Mouse (Mus musculus) T-cell, adult 66 days (primary cell): ENCODE data around the gene Arhgef7. TPM values are rescaled to one million over a fixed set of nuclear protein-coding genes. Genes with fewer than 3 reads are reported as not detected.

Source experiments
- total RNA-seq, 2 experiments: library from RNA; stranded (reverse); gene quantifications; 3 replicates in 1 of 2; 4 replicates in 1 of 2; pipeline ENCODE4 v1.2.4; 2023

The Arhgef7 gene
- 10 to 100 TPM; 55.0 to 69.6 TPM for total RNA-seq

DNA sequence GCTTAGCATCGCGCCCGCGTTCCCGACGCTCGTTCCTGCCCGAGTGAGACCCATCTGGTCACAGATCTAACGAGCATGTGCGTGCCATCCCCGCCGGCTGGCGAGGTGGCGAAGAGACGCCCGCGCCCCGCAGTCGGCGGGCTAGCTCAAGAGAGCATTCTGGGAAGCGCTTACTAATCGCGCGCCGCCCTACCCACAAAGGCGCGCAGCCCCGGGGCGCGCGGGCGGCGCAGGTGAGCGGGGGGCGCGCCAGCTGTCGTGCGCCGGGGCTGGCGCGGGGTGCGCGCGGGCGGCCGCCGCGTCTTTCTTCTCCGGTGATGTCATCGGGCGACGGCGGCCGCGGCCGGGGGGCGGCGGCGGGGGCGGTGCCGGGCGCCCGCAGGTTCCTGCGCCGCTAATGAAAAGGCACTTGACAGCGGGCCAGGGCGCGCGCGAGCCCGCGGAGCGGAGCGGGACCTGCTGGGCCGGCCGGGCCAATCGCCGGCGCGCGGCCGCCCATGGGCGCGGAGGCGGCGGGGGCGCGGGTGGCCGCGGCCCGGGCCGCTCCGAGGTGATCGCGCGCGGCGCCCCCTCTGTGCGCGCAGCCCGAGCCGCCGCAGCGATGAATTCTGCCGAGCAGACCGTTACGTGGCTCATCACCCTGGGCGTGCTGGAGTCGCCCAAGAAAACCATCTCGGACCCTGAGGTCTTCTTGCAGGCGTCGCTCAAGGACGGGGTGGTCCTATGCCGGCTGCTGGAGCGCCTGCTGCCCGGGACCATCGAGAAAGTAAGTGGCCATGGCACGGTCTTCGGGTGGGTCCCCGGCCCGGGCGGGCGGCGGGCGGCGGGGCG, at the start of gene Arhgef7:
Gene Arhgef7 (plus strand): TSS at position 71 of the 831 bp plus-strand sequence.

GRCm38 (mm10) chr8:11701033-11701362, 26.5 kb upstream of the Arhgef7 start, which contains the start of gene 1700016D06Rik:
Gene 1700016D06Rik, minus strand, starts transcription at chr8:11701063.

GRCm38 (mm10) chr8:11840174-11840573, 112.7 kb downstream of the Arhgef7 start, which contains the start of gene Tex29:
Gene Tex29, plus strand, starts transcription at chr8:11840474.

Other genes starting within 250 kb of the Arhgef7 start
- 1 to 10 TPM; 6.6 to 7.4 TPM for gene Rab20, start 249.0 kb upstream of the Arhgef7 start, total RNA-seq
- gene Naxd, start 230.2 kb upstream of the Arhgef7 start, total RNA-seq, result 10 to 100 TPM; 39.7 to 41.7 TPM
- 10 to 100 TPM; 35.4 to 36.4 TPM for gene Cars2, start 176.9 kb upstream of the Arhgef7 start, total RNA-seq
- 10 to 100 TPM; 62.8 to 69.1 TPM for gene Ing1, start 172.2 kb upstream of the Arhgef7 start, total RNA-seq
- gene Ankrd10, start 92.0 kb upstream of the Arhgef7 start, total RNA-seq, result 100 to 1,000 TPM; 113 to 117 TPM
- not detected for gene 1700016D06Rik, start 26.7 kb upstream of the Arhgef7 start, total RNA-seq
- under 1 TPM in 1 of 2 experiments, not detected in 1; 0.87 TPM for gene Tex29, start 112.8 kb downstream of the Arhgef7 start, total RNA-seq